Mouse (Mus musculus): ENCODE measurements around the gene Gm45837.
"Not testable (repeated sequence)": the region's sequence is repeated elsewhere in the genome, so short reads cannot be mapped to it uniquely, and the experiment has no call there.

Gm45837 gene

GRCm38 (mm10) chr7:101555473-101555872 is 144.8 kb downstream of the Gm45837 start:
- DNase-seq: not testable (repeated sequence)

- no peak for DNase-seq
These were observed 146.7 kb downstream of the Gm45837 start for GRCm38 (mm10) chr7:101557391-101557790.

- DNase-seq: not testable (repeated sequence)
These were observed 148.7 kb downstream of the Gm45837 start for GRCm38 (mm10) chr7:101559393-101559792.

All from spleen, adult 18-20 months (tissue).